Mouse (Mus musculus): Measurements from ENCODE around the gene Rtn4rl2. TPM values are rescaled to one million over a fixed set of nuclear protein-coding genes. Genes with fewer than 3 reads are reported as not detected.
"Not testable (repeated sequence)": the region's sequence is repeated elsewhere in the genome, so short reads cannot be mapped to it uniquely, and the experiment has no call there.

The Rtn4rl2 gene
- polyA plus RNA-seq, 1 experiment from 2014 or later, result 2.4 TPM

GRCm38 (mm10) chr2:84915330-84915729 lies 28.8 kb upstream of the Rtn4rl2 start:
- H3K36me3 ChIP-seq (replicated peaks; ENCODE audit: control insufficient read depth, insufficient read depth, low read depth, low read length), result no peaks in the 10 kb centered on the region
- no peaks in the 10 kb centered on the region for H3K27me3 ChIP-seq (ENCODE audit: control insufficient read depth, insufficient read depth, low read length)
- H3K4me1 ChIP-seq (ENCODE audit: control insufficient read depth, insufficient read depth, low read length), result no peaks in the 10 kb centered on the region
- no peak overlapping the region for H3K27ac ChIP-seq (replicated peaks; ENCODE audit: low read depth, low read length)
- H3K4me2 ChIP-seq (ENCODE audit: low read depth, low read length), result no peak overlapping the region
- ATAC-seq (replicated peaks; ENCODE audit: insufficient number of reproducible peaks, low FRiP score, low TSS enrichment, low read depth), result no peak
- H3K9ac ChIP-seq (replicated peaks; ENCODE audit: low read length), result no peak overlapping the region
- H3K4me3 ChIP-seq (ENCODE audit: low read depth, low read length), result no peak overlapping the region
- no peaks in the 10 kb centered on the region for H3K9me3 ChIP-seq (replicated peaks; ENCODE audit: control insufficient read depth, low read length)
- DNase-seq (ENCODE audit: low spot score), result no peak
- 72% methylated on average over 3 of the region's 3 CpGs for WGBS

- Histone ChIP-seq H3K9ac (replicated peaks; ENCODE audit: low read length) (no peak overlapping the region), H3K27me3 (ENCODE audit: control insufficient read depth, insufficient read depth, low read length) (no peaks in the 10 kb centered on the region), H3K36me3 (replicated peaks; ENCODE audit: control insufficient read depth, insufficient read depth, low read depth, low read length) (no peaks in the 10 kb centered on the region), H3K4me1 (ENCODE audit: control insufficient read depth, insufficient read depth, low read length) (no peaks in the 10 kb centered on the region), H3K4me3 (ENCODE audit: low read depth, low read length) (no peak overlapping the region), H3K9me3 (replicated peaks; ENCODE audit: control insufficient read depth, low read length) (no peaks in the 10 kb centered on the region), H3K4me2 (ENCODE audit: low read depth, low read length) (no peak overlapping the region), H3K27ac (replicated peaks; ENCODE audit: low read depth, low read length) (no peak overlapping the region)
- DNase-seq (ENCODE audit: low spot score) (no peak), ATAC-seq (replicated peaks; ENCODE audit: insufficient number of reproducible peaks, low FRiP score, low TSS enrichment, low read depth) (no peak)
- 69% methylated on average over 5 of the region's 5 CpGs for WGBS
Observed at GRCm38 (mm10) chr2:84913881-84914280, 27.4 kb upstream of the Rtn4rl2 start.

- Histone ChIP-seq H3K9me3 (replicated peaks; ENCODE audit: control insufficient read depth, low read length) (no peaks in the 10 kb centered on the region), H3K36me3 (replicated peaks; ENCODE audit: control insufficient read depth, insufficient read depth, low read depth, low read length) (no peaks in the 10 kb centered on the region), H3K27me3 (ENCODE audit: control insufficient read depth, insufficient read depth, low read length) (no peaks in the 10 kb centered on the region), H3K4me3 (ENCODE audit: low read depth, low read length) (no peak overlapping the region), H3K4me2 (ENCODE audit: low read depth, low read length) (no peak overlapping the region), H3K27ac (replicated peaks; ENCODE audit: low read depth, low read length) (no peak overlapping the region), H3K4me1 (ENCODE audit: control insufficient read depth, insufficient read depth, low read length) (no peaks in the 10 kb centered on the region), H3K9ac (replicated peaks; ENCODE audit: low read length) (no peak overlapping the region)
- no peak for ATAC-seq (replicated peaks; ENCODE audit: insufficient number of reproducible peaks, low FRiP score, low TSS enrichment, low read depth)
- no peak for DNase-seq (ENCODE audit: low spot score)
- WGBS, result 37% methylated on average over 3 of the region's 3 CpGs
Observed at GRCm38 (mm10) chr2:84912722-84913121, 26.2 kb upstream of the Rtn4rl2 start.

- H3K9ac ChIP-seq (replicated peaks; ENCODE audit: low read length); DNase-seq (ENCODE audit: low spot score); H3K9me3 ChIP-seq (replicated peaks; ENCODE audit: control insufficient read depth, low read length); H3K36me3 ChIP-seq (replicated peaks; ENCODE audit: control insufficient read depth, insufficient read depth, low read depth, low read length); H3K27me3 ChIP-seq (ENCODE audit: control insufficient read depth, insufficient read depth, low read length); ATAC-seq (replicated peaks; ENCODE audit: insufficient number of reproducible peaks, low FRiP score, low TSS enrichment, low read depth); H3K4me1 ChIP-seq (ENCODE audit: control insufficient read depth, insufficient read depth, low read length); H3K4me3 ChIP-seq (ENCODE audit: low read depth, low read length); H3K4me2 ChIP-seq (ENCODE audit: low read depth, low read length); H3K27ac ChIP-seq (replicated peaks; ENCODE audit: low read depth, low read length): not testable (repeated sequence)
- 89% methylated on average over 6 of the region's 6 CpGs for WGBS
Observed at GRCm38 (mm10) chr2:84896686-84897085, 10.2 kb upstream of the Rtn4rl2 start.

GRCm38 (mm10) chr2:84895495-84896198 lies 9.1 kb upstream of the Rtn4rl2 start:
- 75% methylated on average over 4 of the region's 4 CpGs for WGBS

GRCm38 (mm10) chr2:84893359-84893758 lies 6.8 kb upstream of the Rtn4rl2 start:
- WGBS, result 40% methylated on average over 6 of the region's 6 CpGs
- H3K27me3 ChIP-seq (ENCODE audit: control insufficient read depth, insufficient read depth, low read length), result peaks cover 17% of the 10 kb centered on the region
- no peak overlapping the region for H3K4me3 ChIP-seq (ENCODE audit: low read depth, low read length)
- no peak overlapping the region for H3K9ac ChIP-seq (replicated peaks; ENCODE audit: low read length)
- DNase-seq (ENCODE audit: low spot score) (no peak), ATAC-seq (replicated peaks; ENCODE audit: insufficient number of reproducible peaks, low FRiP score, low TSS enrichment, low read depth) (no peak)
- H3K36me3 ChIP-seq (replicated peaks; ENCODE audit: control insufficient read depth, insufficient read depth, low read depth, low read length), result no peaks in the 10 kb centered on the region
- H3K4me2 ChIP-seq (ENCODE audit: low read depth, low read length), result no peak overlapping the region
- H3K9me3 ChIP-seq (replicated peaks; ENCODE audit: control insufficient read depth, low read length), result no peaks in the 10 kb centered on the region
- H3K4me1 ChIP-seq (ENCODE audit: control insufficient read depth, insufficient read depth, low read length), result no peaks in the 10 kb centered on the region
- no peak overlapping the region for H3K27ac ChIP-seq (replicated peaks; ENCODE audit: low read depth, low read length)

More at GRCm38 (mm10) chr2:84895495-84896198, 9.1 kb upstream of the Rtn4rl2 start:
- H3K9me3 ChIP-seq (replicated peaks; ENCODE audit: control insufficient read depth, low read length), result no peaks in the 10 kb centered on the region
- no peaks in the 10 kb centered on the region for H3K4me1 ChIP-seq (ENCODE audit: control insufficient read depth, insufficient read depth, low read length)
- H3K36me3 ChIP-seq (replicated peaks; ENCODE audit: control insufficient read depth, insufficient read depth, low read depth, low read length), result no peaks in the 10 kb centered on the region
- no peak for ATAC-seq (replicated peaks; ENCODE audit: insufficient number of reproducible peaks, low FRiP score, low TSS enrichment, low read depth)
- H3K4me3 ChIP-seq (ENCODE audit: low read depth, low read length), result no peak overlapping the region
- no peak overlapping the region for H3K4me2 ChIP-seq (ENCODE audit: low read depth, low read length)
- H3K27me3 ChIP-seq (ENCODE audit: control insufficient read depth, insufficient read depth, low read length), result 0 out of 2 replicates have a peak, but pooled peaks cover 3% of the 10 kb centered on the region
- H3K27ac ChIP-seq (replicated peaks; ENCODE audit: low read depth, low read length), result no peak overlapping the region
- DNase-seq (ENCODE audit: low spot score), result no peak
- H3K9ac ChIP-seq (replicated peaks; ENCODE audit: low read length), result no peak overlapping the region

- no peak for ATAC-seq (replicated peaks; ENCODE audit: insufficient number of reproducible peaks, low FRiP score, low TSS enrichment, low read depth)
- peaks cover 49% of the 10 kb centered on the region for H3K27me3 ChIP-seq (ENCODE audit: control insufficient read depth, insufficient read depth, low read length)
Observed at GRCm38 (mm10) chr2:84890045-84890340, 3.5 kb upstream of the Rtn4rl2 start.

GRCm38 (mm10) chr2:84889316-84890044 lies 3.0 kb upstream of the Rtn4rl2 start:
- peak overlapping the region; percentile 7; the same call in 1 of the 2 replicates for H3K4me3 ChIP-seq (ENCODE audit: low read depth, low read length)
- no peak overlapping the region for H3K27ac ChIP-seq (replicated peaks; ENCODE audit: low read depth, low read length)
- ATAC-seq (replicated peaks; ENCODE audit: insufficient number of reproducible peaks, low FRiP score, low TSS enrichment, low read depth) (no peak), DNase-seq (ENCODE audit: low spot score) (no peak)
- H3K27me3 ChIP-seq (ENCODE audit: control insufficient read depth, insufficient read depth, low read length), result peaks cover 54% of the 10 kb centered on the region
- no peaks in the 10 kb centered on the region for H3K36me3 ChIP-seq (replicated peaks; ENCODE audit: control insufficient read depth, insufficient read depth, low read depth, low read length)
- H3K9me3 ChIP-seq (replicated peaks; ENCODE audit: control insufficient read depth, low read length), result no peaks in the 10 kb centered on the region
- H3K4me1 ChIP-seq (ENCODE audit: control insufficient read depth, insufficient read depth, low read length), result peaks cover 8% of the 10 kb centered on the region
- peak overlapping the region; percentile 40 for H3K4me2 ChIP-seq (ENCODE audit: low read depth, low read length)
- 10% methylated on average over 14 of the region's 14 CpGs for WGBS
- no peak overlapping the region for H3K9ac ChIP-seq (replicated peaks; ENCODE audit: low read length)

More at GRCm38 (mm10) chr2:84890045-84890340, 3.5 kb upstream of the Rtn4rl2 start:
- Histone ChIP-seq H3K27ac (replicated peaks; ENCODE audit: low read depth, low read length) (no peak overlapping the region), H3K9me3 (replicated peaks; ENCODE audit: control insufficient read depth, low read length) (no peaks in the 10 kb centered on the region), H3K4me1 (ENCODE audit: control insufficient read depth, insufficient read depth, low read length) (peaks cover 8% of the 10 kb centered on the region), H3K4me3 (ENCODE audit: low read depth, low read length) (no peak overlapping the region), H3K4me2 (ENCODE audit: low read depth, low read length) (no peak overlapping the region), H3K36me3 (replicated peaks; ENCODE audit: control insufficient read depth, insufficient read depth, low read depth, low read length) (no peaks in the 10 kb centered on the region), H3K9ac (replicated peaks; ENCODE audit: low read length) (no peak overlapping the region)
- 2% methylated on average over 5 of the region's 5 CpGs for WGBS
- peak; percentile 88 for DNase-seq (ENCODE audit: low spot score)
